Mouse (Mus musculus) lung, embryonic 14.5 days (tissue): ENCODE data around the gene Pde7b. TPM values are rescaled to one million over a fixed set of nuclear protein-coding genes. Genes with fewer than 3 reads are reported as not detected.
"Not testable (repeated sequence)": the region's sequence is repeated elsewhere in the genome, so short reads cannot be mapped to it uniquely, and the experiment has no call there.

ENCODE experiments used
- ATAC-seq: fragments of 200-750 bp; cut with Nextera tagmentation; 2 replicates; pipeline ENCODE4 v1.8.0; 2017; ENCODE audit warnings: mild to moderate bottlenecking, moderate TSS enrichment, moderate library complexity; ENCODE audit not compliant: insufficient read depth
- DNase-seq: peaks from one replicate; pipeline ENCODE4 v3.0.0-alpha.2; 2015
- H3K27ac ChIP-seq: fragments of 300-500 bp; sonication (generic); 2 replicates; pipeline ENCODE4 v1.5.1; 2014; ENCODE audit warnings: low read depth, mild to moderate bottlenecking, moderate library complexity
- H3K27me3 ChIP-seq: fragments of 300-500 bp; sonication (generic); 2 replicates; pipeline ENCODE4 v1.6.1; 2014; ENCODE audit warnings: low read length, control low read depth; ENCODE audit not compliant: insufficient read depth
- H3K36me3 ChIP-seq: fragments of 300-500 bp; sonication (generic); 2 replicates; pipeline ENCODE4 v1.6.1; 2014; ENCODE audit warnings: control low read depth; ENCODE audit not compliant: insufficient read depth
- H3K4me1 ChIP-seq: fragments of 300-500 bp; sonication (generic); 2 replicates; pipeline ENCODE4 v1.6.1; 2014; ENCODE audit warnings: antibody characterized with exemption, control low read depth; ENCODE audit not compliant: insufficient read depth
- H3K4me2 ChIP-seq: fragments of 300-500 bp; sonication (generic); 2 replicates; pipeline ENCODE4 v1.6.1; 2014; ENCODE audit warnings: mild to moderate bottlenecking
- H3K4me3 ChIP-seq: fragments of 300-500 bp; sonication (generic); 2 replicates; pipeline ENCODE4 v1.5.1; 2014; ENCODE audit warnings: low read depth, low read length
- H3K9ac ChIP-seq: fragments of 300-500 bp; sonication (generic); 2 replicates; pipeline ENCODE4 v1.6.1; 2014
- H3K9me3 ChIP-seq: fragments of 300-500 bp; sonication (generic); 2 replicates; pipeline ENCODE4 v1.6.1; 2016; ENCODE audit warnings: low read depth, low read length, control low read depth
- CTCF ChIP-seq: IDR thresholded peaks from 2 replicates; pipeline ENCODE4 v1.5.1; 2016; ENCODE audit warnings: antibody characterized with exemption, low read depth
- WGBS: fragments of 180-500 bp; shearing (Covaris S2); extraction: QIAGEN DNeasy Blood & Tissue Kit; methylation state at CpG from one replicate; pipeline ENCODE4 v1.1.7; 2014; 5-methylcytosine and 5-hydroxymethylcytosine counted together
- polyA plus RNA-seq: library from polyadenylated mRNA; unstranded; fragments of >200 nt; fragmentation: Nextera tagmentation; extraction: Ambion mirVana; gene quantifications from 2 replicates; pipeline ENCODE4 v1.2.1, GENCODE M21; 2014

Gene Pde7b
- polyA plus RNA-seq, 1 experiment from 2014 or later = 3.3 TPM

DNA sequence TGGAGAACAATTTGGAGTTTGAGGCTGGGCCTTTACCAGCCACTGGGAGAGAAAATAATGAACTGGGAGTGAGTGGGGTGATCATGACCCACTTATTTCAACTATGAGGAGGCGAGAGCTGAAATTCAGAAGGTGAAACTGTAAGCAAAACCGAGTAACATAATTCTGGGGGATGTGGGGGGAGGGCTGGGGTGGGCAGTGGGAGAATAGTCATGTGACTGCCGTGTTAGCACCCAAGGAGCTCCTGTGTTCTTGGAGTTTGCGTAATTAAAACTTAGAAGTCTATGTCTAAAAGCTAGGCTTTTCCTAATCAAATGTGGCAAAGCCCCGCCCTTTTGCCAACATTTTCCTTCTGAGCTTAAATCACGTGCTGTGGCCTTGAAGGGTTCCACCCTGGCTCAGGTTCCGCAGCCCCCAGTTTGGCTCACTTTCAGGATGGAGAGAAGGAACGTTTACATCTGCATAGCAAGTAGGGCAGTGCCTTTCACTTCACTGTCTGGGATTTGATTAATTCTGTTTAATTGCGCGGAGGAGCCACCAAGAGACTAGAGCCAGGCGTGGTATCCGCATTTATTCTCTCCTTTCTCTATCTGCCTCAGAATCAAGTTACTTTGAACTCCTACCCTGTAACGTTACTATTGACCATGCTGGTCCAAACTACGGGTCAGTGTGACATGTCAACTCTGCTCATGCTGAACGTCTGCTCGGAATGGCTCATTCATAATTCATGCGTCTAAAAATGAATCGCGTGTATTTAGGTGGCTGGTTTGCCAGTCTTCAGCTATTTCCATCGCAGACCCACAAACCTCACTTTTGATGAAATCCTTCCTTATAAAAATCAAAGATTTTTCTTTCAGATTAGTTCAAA is 196.1 kb downstream of the Pde7b start:
- Histone ChIP-seq H3K4me2 (no peak overlapping the region), H3K27me3 (no peaks in the 10 kb centered on the region), H3K27ac (no peak overlapping the region), H3K9ac (no peak overlapping the region), H3K36me3 (no peaks in the 10 kb centered on the region), H3K4me3 (no peak overlapping the region), H3K4me1 (peaks cover 2% of the 10 kb centered on the region; the same call in 1 of the 2 replicates), H3K9me3 (no peaks in the 10 kb centered on the region)
- ATAC-seq (no peak), DNase-seq (peak; percentile 47)
- 65% methylated on average over 20 of the region's 20 CpGs for WGBS
- TF ChIP-seq CTCF = no peak

- H3K9me3 ChIP-seq = no peaks in the 10 kb centered on the region
- no peaks in the 10 kb centered on the region for H3K36me3 ChIP-seq
- peaks cover 2% of the 10 kb centered on the region; the same call in 1 of the 2 replicates for H3K4me1 ChIP-seq
- no peak overlapping the region for H3K9ac ChIP-seq
- ATAC-seq (no peak), DNase-seq (peak; percentile 33)
- H3K27me3 ChIP-seq = no peaks in the 10 kb centered on the region
- no peak overlapping the region for H3K4me3 ChIP-seq
- WGBS = 76% methylated on average over 4 of the region's 4 CpGs
- H3K27ac ChIP-seq = no peak overlapping the region
- TF ChIP-seq CTCF = no peak
- H3K4me2 ChIP-seq = no peak overlapping the region
These were observed 197.1 kb downstream of the Pde7b start for GRCm38 (mm10) chr10:20527737-20528136.

DNA sequence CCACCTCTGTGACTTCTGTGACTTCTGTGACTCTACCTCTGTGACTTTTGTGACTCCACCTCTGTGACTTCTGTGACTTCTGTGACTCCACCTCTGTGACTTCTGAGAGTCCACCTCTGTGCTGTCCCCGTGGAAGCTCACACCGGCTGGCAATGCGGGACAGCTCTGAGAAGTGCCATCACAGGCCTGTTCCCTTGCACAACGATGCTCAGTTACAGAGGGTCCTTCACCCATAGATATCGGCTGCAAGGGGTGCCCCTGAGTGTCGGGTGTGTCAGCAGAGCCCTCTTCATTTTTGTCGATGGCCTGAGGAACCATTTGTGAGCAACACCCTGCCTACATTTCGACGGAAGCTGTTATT is 206.4 kb downstream of the Pde7b start:
- TF ChIP-seq CTCF = no peak
- no peak for DNase-seq
- no peaks in the 10 kb centered on the region for H3K27me3 ChIP-seq
- no peak overlapping the region for H3K27ac ChIP-seq
- H3K9me3 ChIP-seq = no peaks in the 10 kb centered on the region
- no peak for ATAC-seq
- WGBS = 77% methylated on average over 9 of the region's 9 CpGs
- no peak overlapping the region for H3K4me3 ChIP-seq
- H3K4me2 ChIP-seq = no peak overlapping the region
- H3K9ac ChIP-seq = no peak overlapping the region
- no peaks in the 10 kb centered on the region for H3K36me3 ChIP-seq
- no peaks in the 10 kb centered on the region for H3K4me1 ChIP-seq

DNA sequence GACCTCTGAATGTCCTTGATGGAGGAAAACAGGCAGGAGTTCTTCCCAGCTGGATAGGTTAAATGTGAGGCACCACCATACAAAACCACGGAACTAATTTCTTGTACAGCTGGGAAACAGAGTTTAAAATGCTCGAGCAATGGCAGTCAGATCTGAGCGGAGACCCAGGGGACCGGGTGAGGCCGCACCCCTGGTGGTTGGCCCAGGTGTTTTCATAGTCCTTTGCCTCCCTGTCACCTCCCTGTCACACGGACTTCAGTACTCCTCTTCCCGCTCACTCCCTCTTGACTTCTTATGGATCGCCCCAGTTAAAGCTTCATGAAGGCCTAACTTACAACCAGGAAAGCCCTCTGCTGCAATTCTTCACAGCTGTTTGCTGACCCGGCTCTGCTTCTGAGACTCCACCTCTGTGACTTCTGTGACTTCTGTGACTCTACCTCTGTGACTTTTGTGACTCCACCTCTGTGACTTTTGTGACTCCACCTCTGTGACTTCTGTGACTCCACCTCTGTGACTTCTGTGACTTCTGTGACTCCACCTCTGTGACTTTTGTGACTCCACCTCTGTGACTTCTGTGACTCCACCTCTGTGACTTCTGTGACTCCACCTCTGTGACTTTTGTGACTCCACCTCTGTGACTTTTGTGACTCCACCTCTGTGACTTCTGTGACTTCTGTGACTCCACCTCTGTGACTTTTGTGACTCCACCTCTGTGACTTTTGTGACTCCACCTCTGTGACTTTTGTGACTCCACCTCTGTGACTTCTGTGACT is 206.9 kb downstream of the Pde7b start:
- H3K27ac ChIP-seq, H3K4me2 ChIP-seq, DNase-seq, ATAC-seq, H3K9ac ChIP-seq, H3K36me3 ChIP-seq, H3K27me3 ChIP-seq, H3K9me3 ChIP-seq, H3K4me1 ChIP-seq, H3K4me3 ChIP-seq: not testable (repeated sequence)
- 68% methylated on average over 9 of the region's 9 CpGs for WGBS

GRCm38 (mm10) chr10:20513891-20514290 is 211.0 kb downstream of the Pde7b start:
- Histone ChIP-seq H3K4me2 (no peak overlapping the region), H3K9ac (no peak overlapping the region), H3K9me3 (no peaks in the 10 kb centered on the region), H3K4me3 (no peak overlapping the region), H3K36me3 (no peaks in the 10 kb centered on the region), H3K4me1 (no peaks in the 10 kb centered on the region), H3K27me3 (no peaks in the 10 kb centered on the region), H3K27ac (no peak overlapping the region)
- no peak for TF ChIP-seq CTCF
- no peak for DNase-seq
- no peak for ATAC-seq
- 80% methylated on average over 4 of the region's 4 CpGs for WGBS

DNA sequence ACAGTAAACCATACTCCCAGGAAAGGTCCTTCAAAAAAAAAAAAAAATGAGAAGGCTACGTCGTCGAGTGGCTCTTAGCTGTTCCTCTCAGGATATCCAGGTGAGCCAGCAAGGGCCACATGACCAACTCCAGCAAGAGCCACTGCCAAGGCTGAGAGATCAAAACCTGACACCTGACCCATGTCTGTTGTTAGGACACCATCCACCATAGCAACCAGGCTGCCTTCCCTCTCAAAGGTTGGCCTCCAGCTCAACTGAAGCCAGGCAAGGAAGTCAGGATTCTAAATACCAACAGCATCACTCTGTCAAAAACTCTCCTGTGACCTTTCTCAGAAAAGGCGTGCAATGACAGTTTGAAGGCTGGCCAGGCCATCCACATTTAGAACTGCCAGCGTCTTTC is 211.4 kb downstream of the Pde7b start:
- no peak for DNase-seq
- H3K27ac ChIP-seq = no peak overlapping the region
- WGBS = 80% methylated on average over 5 of the region's 5 CpGs
- no peaks in the 10 kb centered on the region for H3K4me1 ChIP-seq
- no peaks in the 10 kb centered on the region for H3K27me3 ChIP-seq
- H3K9me3 ChIP-seq = no peaks in the 10 kb centered on the region
- H3K36me3 ChIP-seq = no peaks in the 10 kb centered on the region
- ATAC-seq = no peak
- no peak for TF ChIP-seq CTCF
- H3K9ac ChIP-seq = no peak overlapping the region
- no peak overlapping the region for H3K4me3 ChIP-seq
- H3K4me2 ChIP-seq = no peak overlapping the region

GRCm38 (mm10) chr10:20509819-20510218 is 215.1 kb downstream of the Pde7b start:
- no peak for ATAC-seq
- no peak overlapping the region for H3K9ac ChIP-seq
- DNase-seq = no peak

More at GRCm38 (mm10) chr10:20509819-20510218, 215.1 kb downstream of the Pde7b start:
- H3K36me3 ChIP-seq = no peaks in the 10 kb centered on the region
- H3K4me2 ChIP-seq = no peak overlapping the region
- TF ChIP-seq CTCF = no peak
- H3K27me3 ChIP-seq = no peaks in the 10 kb centered on the region
- H3K27ac ChIP-seq = no peak overlapping the region
- WGBS = 79% methylated on average over 4 of the region's 4 CpGs
- no peaks in the 10 kb centered on the region for H3K4me1 ChIP-seq
- H3K9me3 ChIP-seq = no peaks in the 10 kb centered on the region
- no peak overlapping the region for H3K4me3 ChIP-seq
